Mouse (Mus musculus): ENCODE data around the gene Trim67. TPM values are rescaled to one million over a fixed set of nuclear protein-coding genes. Genes with fewer than 3 reads are reported as not detected.

The Trim67 gene
- 0.03 and 0.05 TPM in 2 replicates for polyA plus RNA-seq (2012; rRNA removed)

DNA sequence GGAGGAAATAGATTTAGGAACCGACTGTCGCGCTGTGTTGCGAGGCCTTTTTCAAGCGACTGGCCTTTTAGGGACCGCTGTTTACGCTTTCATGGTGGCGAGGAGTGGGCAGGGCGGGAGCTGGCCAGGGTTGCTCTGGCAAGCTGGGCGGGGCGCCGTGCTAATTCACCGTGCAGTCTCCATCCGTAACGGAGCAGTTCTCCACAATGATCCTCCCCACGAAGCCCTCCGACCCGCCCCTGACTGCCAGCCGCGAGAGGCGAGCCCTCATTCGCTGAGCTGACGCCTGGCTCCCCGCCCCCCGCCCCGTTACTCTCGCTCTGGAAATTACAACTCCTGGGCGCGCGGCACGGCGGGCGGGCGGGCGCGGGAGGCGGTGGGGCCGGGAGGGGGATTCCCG is at the start of gene Trim67:
Gene Trim67 (plus strand): TSS at position 385 of the 400 bp plus-strand sequence.

DNA sequence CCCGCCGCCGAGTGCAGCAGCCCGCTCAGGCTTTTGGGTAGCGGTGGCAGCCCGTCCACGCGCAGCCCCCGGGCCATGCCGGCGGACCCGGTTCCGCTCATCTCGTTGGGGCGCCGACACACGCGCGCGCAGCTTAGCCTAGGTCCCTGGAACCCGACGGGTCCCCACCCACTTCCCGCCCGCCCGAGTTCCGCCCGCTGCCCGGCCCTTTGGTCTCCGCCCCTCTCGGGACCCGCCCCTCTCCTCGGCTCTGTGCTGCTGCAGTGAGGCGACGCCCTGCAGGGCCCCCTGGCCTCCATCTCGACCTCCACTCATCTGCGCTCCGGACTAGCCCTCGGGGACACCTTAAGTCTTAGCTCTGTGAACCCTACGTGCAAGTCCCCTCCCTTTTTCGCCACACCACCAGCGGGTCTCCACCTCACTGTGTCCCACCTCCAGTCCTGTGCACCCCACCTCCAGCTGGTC is 41.2 kb upstream of the Trim67 start, which contains the start of gene Fam89a:
Gene Fam89a (minus strand): TSS at position 124 of the 465 bp plus-strand sequence.

DNA sequence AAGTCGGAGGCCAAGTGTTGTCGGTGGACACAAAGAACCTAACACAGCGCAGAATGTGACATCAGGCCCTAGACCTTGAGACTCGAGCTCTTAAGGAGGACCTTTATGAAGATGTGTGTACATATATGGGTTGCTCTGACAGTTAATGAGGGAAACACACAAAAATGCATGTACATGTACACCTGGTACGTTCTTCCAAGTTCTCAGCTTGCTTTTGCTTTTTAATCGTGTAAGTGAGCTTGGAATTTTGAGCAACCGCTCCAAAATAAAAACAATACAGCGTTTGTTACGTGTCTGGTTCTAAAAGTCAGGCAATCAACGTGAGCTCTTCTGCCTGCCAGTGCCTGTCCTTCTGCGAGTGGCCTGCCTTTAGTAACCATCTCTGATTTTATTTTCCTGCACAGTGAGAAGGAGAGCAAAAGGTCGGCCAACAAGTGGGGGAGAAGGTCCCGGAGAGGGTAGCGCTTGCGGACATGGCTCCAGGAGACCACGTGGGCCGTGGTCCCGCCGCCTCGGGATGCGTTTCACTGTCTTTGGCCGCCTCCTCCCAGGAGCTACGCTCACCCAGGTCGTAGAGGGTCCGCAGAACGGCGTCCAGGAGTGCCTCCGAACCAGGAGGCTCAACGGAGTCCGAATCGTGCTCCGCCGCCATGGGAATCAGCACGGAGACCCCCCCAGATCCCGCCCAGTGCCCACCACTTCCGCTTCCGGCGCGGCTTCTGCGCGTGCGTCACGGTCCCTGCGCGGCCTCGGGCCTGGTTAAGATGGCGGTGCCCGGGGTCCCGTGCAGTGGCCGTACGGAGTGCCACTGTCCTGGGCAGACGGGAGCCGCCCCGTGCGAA is 69.7 kb downstream of the Trim67 start, which contains the start of the genes Gnpat and 2810004N23Rik:
Gene Gnpat (plus strand): TSS at position 713 of the 842 bp plus-strand sequence.
Gene 2810004N23Rik (minus strand): TSS at position 800 of the 842 bp plus-strand sequence.

Other genes starting within 250 kb of the Trim67 start
- gene Agt, start 223.4 kb upstream of the Trim67 start, polyA plus RNA-seq (2012; rRNA removed): 23.8 and 24.1 TPM in 2 replicates
- 59.0 and 61.5 TPM in 2 replicates for gene Capn9, start 217.0 kb upstream of the Trim67 start, polyA plus RNA-seq (2012; rRNA removed)
- 21.7 and 26.5 TPM in 2 replicates for gene 2310022B05Rik, start 129.7 kb upstream of the Trim67 start, polyA plus RNA-seq (2012; rRNA removed)
- gene Ttc13, start 71.1 kb upstream of the Trim67 start, polyA plus RNA-seq (2012; rRNA removed): 5.2 and 6.2 TPM in 2 replicates
- gene Arv1, start 71.0 kb upstream of the Trim67 start, polyA plus RNA-seq (2012; rRNA removed): 3.8 and 5.6 TPM in 2 replicates
- gene Fam89a, start 41.3 kb upstream of the Trim67 start, polyA plus RNA-seq (2012; rRNA removed): 2.8 and 10.2 TPM in 2 replicates
- gene Gnpat, start 69.9 kb downstream of the Trim67 start, polyA plus RNA-seq (2012; rRNA removed): 13.7 and 15.2 TPM in 2 replicates
- gene 2810004N23Rik, start 70.0 kb downstream of the Trim67 start, polyA plus RNA-seq (2012; rRNA removed): 4.3 and 4.4 TPM in 2 replicates
- gene Exoc8, start 104.6 kb downstream of the Trim67 start, polyA plus RNA-seq (2012; rRNA removed): 3.0 and 4.3 TPM in 2 replicates
- 3.0 and 3.6 TPM in 2 replicates for gene Sprtn, start 104.8 kb downstream of the Trim67 start, polyA plus RNA-seq (2012; rRNA removed)
- 9.9 and 13.9 TPM in 2 replicates for gene Egln1, start 156.2 kb downstream of the Trim67 start, polyA plus RNA-seq (2012; rRNA removed)
- gene Tsnax, start 219.9 kb downstream of the Trim67 start, polyA plus RNA-seq (2012; rRNA removed): 7.8 and 8.3 TPM in 2 replicates